Mouse (Mus musculus): ENCODE results near the gene Trim27. TPM values are rescaled to one million over a fixed set of nuclear protein-coding genes. Genes with fewer than 3 reads are reported as not detected.

The Trim27 gene
- total and polyA plus RNA-seq, 2 experiments from 2014 or later = 65.0 to 74.5 TPM

- Histone ChIP-seq H3K36me3 (ENCODE audit: insufficient read depth, low read length) (no peaks in the 10 kb centered on the region), H3K4me3 (ENCODE audit: low read depth, low read length) (peak overlapping the region; percentile 47), H3K4me2 (ENCODE audit: low read depth, low read length, poor library complexity, severe bottlenecking) (peak overlapping the region; percentile 67), H3K27me3 (ENCODE audit: insufficient read depth, low read length) (no peaks in the 10 kb centered on the region), H3K9me3 (ENCODE audit: low read length) (no peaks in the 10 kb centered on the region), H3K4me1 (ENCODE audit: insufficient read depth, low read length) (no peaks in the 10 kb centered on the region), H3K27ac (ENCODE audit: low read depth, low read length) (no peak overlapping the region), H3K9ac (replicated peaks; ENCODE audit: low read length, poor library complexity, severe bottlenecking) (0 out of 2 replicates have a peak overlapping the region, but pooled peaks have one; percentile 39)
- TF ChIP-seq CTCF (IDR thresholded peaks at IDR 0.05) = no peak
- ATAC-seq (ENCODE audit: low FRiP score) = no peak
- DNase-seq (ENCODE audit: low spot score) = no peak
- 41% methylated on average over 17 of the region's 17 CpGs for WGBS
Observed at GRCm38 (mm10) chr13:21170431-21171155, 8.7 kb upstream of the Trim27 start.

GRCm38 (mm10) chr13:21171156-21171530, 8.1 kb upstream of the Trim27 start:
- peak overlapping the region; percentile 34 for H3K4me3 ChIP-seq (ENCODE audit: low read depth, low read length)
- DNase-seq (ENCODE audit: low spot score) = peak; percentile 24
- H3K9ac ChIP-seq (replicated peaks; ENCODE audit: low read length, poor library complexity, severe bottlenecking) = 0 out of 2 replicates have a peak overlapping the region, but pooled peaks have one; percentile 39
- H3K4me2 ChIP-seq (ENCODE audit: low read depth, low read length, poor library complexity, severe bottlenecking) = peak overlapping the region; percentile 67
- H3K36me3 ChIP-seq (ENCODE audit: insufficient read depth, low read length) = no peaks in the 10 kb centered on the region
- WGBS = 8% methylated on average over 15 of the region's 15 CpGs
- no peaks in the 10 kb centered on the region for H3K27me3 ChIP-seq (ENCODE audit: insufficient read depth, low read length)
- TF ChIP-seq CTCF (IDR thresholded peaks at IDR 0.05) = no peak
- no peaks in the 10 kb centered on the region for H3K4me1 ChIP-seq (ENCODE audit: insufficient read depth, low read length)
- ATAC-seq (ENCODE audit: low FRiP score) = no peak
- no peak overlapping the region for H3K27ac ChIP-seq (ENCODE audit: low read depth, low read length)
- H3K9me3 ChIP-seq (ENCODE audit: low read length) = no peaks in the 10 kb centered on the region

DNA sequence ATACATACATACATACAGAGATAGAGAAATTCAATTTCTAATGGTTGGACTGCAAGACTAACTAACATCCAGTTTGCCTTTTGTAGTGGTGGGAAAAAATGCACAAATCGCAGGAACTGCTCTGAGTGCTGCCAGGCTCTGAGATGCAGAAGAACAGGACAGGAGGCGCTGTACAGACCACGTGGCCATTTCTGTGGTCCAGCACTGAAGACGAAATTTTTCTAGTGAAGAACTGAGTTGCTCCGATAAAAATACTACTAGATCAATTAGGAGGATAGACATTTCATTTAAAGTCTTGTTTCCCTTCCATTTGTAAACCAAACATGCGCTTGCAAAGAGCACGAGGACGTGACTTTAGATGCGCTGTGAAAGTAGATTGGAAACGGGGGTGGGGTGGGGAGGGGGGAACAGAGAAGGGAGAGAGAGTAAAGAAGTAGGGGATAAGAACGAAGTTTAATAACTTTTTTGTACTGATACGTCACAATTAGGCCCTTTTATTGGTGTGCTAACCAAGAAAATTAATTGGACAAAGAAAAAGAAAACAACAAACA, 7.6 kb upstream of the Trim27 start:
- H3K36me3 ChIP-seq (ENCODE audit: insufficient read depth, low read length) = no peaks in the 10 kb centered on the region
- H3K9ac ChIP-seq (replicated peaks; ENCODE audit: low read length, poor library complexity, severe bottlenecking) = no peak overlapping the region
- peak; percentile 59 for TF ChIP-seq CTCF (IDR thresholded peaks at IDR 0.05)
- no peaks in the 10 kb centered on the region for H3K4me1 ChIP-seq (ENCODE audit: insufficient read depth, low read length)
- no peaks in the 10 kb centered on the region for H3K27me3 ChIP-seq (ENCODE audit: insufficient read depth, low read length)
- H3K27ac ChIP-seq (ENCODE audit: low read depth, low read length) = no peak overlapping the region
- ATAC-seq (ENCODE audit: low FRiP score) = no peak; the same call in 1 of the 2 replicates
- peak overlapping the region; percentile 67 for H3K4me2 ChIP-seq (ENCODE audit: low read depth, low read length, poor library complexity, severe bottlenecking)
- peak overlapping the region; percentile 34 for H3K4me3 ChIP-seq (ENCODE audit: low read depth, low read length)
- H3K9me3 ChIP-seq (ENCODE audit: low read length) = no peaks in the 10 kb centered on the region
- WGBS = under 1% methylated on average over 12 of the region's 12 CpGs
- peak; percentile 77 for DNase-seq (ENCODE audit: low spot score)

GRCm38 (mm10) chr13:21172241-21173027, 6.8 kb upstream of the Trim27 start:
- peak; percentile 24; the same call in 1 of the 2 replicates for TF ChIP-seq CTCF (IDR thresholded peaks at IDR 0.05)
- Histone ChIP-seq H3K9ac (replicated peaks; ENCODE audit: low read length, poor library complexity, severe bottlenecking) (no peak overlapping the region), H3K4me3 (ENCODE audit: low read depth, low read length) (peak overlapping the region; percentile 34), H3K4me2 (ENCODE audit: low read depth, low read length, poor library complexity, severe bottlenecking) (peak overlapping the region; percentile 67), H3K27me3 (ENCODE audit: insufficient read depth, low read length) (no peaks in the 10 kb centered on the region), H3K27ac (ENCODE audit: low read depth, low read length) (peak overlapping the region; percentile 3; the same call in 1 of the 2 replicates), H3K9me3 (ENCODE audit: low read length) (no peaks in the 10 kb centered on the region), H3K4me1 (ENCODE audit: insufficient read depth, low read length) (no peaks in the 10 kb centered on the region), H3K36me3 (ENCODE audit: insufficient read depth, low read length) (no peaks in the 10 kb centered on the region)
- DNase-seq (ENCODE audit: low spot score) (peak; percentile 80), ATAC-seq (ENCODE audit: low FRiP score) (peak; percentile 61)
- 1% methylated on average over 16 of the region's 16 CpGs for WGBS

GRCm38 (mm10) chr13:21173072-21173471, 6.2 kb upstream of the Trim27 start:
- peak; percentile 79 for DNase-seq (ENCODE audit: low spot score)
- Histone ChIP-seq H3K9ac (replicated peaks; ENCODE audit: low read length, poor library complexity, severe bottlenecking) (peak overlapping the region; percentile 29; the same call in 1 of the 2 replicates), H3K9me3 (ENCODE audit: low read length) (no peaks in the 10 kb centered on the region), H3K4me2 (ENCODE audit: low read depth, low read length, poor library complexity, severe bottlenecking) (peak overlapping the region; percentile 67), H3K27me3 (ENCODE audit: insufficient read depth, low read length) (no peaks in the 10 kb centered on the region), H3K27ac (ENCODE audit: low read depth, low read length) (no peak overlapping the region), H3K4me1 (ENCODE audit: insufficient read depth, low read length) (no peaks in the 10 kb centered on the region), H3K36me3 (ENCODE audit: insufficient read depth, low read length) (no peaks in the 10 kb centered on the region), H3K4me3 (ENCODE audit: low read depth, low read length) (peak overlapping the region; percentile 34)
- WGBS = under 1% methylated on average over 11 of the region's 11 CpGs
- no peak for ATAC-seq (ENCODE audit: low FRiP score)
- no peak for TF ChIP-seq CTCF (IDR thresholded peaks at IDR 0.05)
